Mouse (Mus musculus) left cerebral cortex, adult 2 months (tissue): ENCODE measurements at regions not wholly inside any gene's neighbourhood (a gene's known extent, or its start where the extent isn't known, plus 50 kb on each side); places are given as distances from the start of the nearest gene placed in this dataset.

Experiments used
- DNase-seq, 2 experiments: peaks; one replicate each; pipeline ENCODE4 v3.0.0; 2021 to 2022; ENCODE audit warnings: low spot score in 2 of 2, mixed read lengths in 1 of 2; ENCODE audit errors: extremely low spot score in 1 of 2
- H3K27ac ChIP-seq: fragments of 200-600 bp; 2 replicates; pipeline ENCODE4 v1.8.1; 2022
- H3K4me3 ChIP-seq: fragments of 200-600 bp; 2 replicates; pipeline ENCODE4 v1.8.1; 2022
- CTCF ChIP-seq: fragments of 200-600 bp; IDR thresholded peaks from 2 replicates; pipeline ENCODE4 v1.8.1; 2022; ENCODE audit warnings: antibody characterized with exemption, mild to moderate bottlenecking, moderate library complexity
- intact Hi-C: fragments of 180-260 bp; cut with DNase I; formaldehyde crosslinking; loops from one replicate; pipeline ENCODE4 v1.15.1; 2025

GRCm38 (mm10) chr1:153997201-153998181 is 97.5 kb upstream of the Teddm2 start:
- TF ChIP-seq CTCF, result no peak
- no peak overlapping the region for H3K27ac ChIP-seq
- intact Hi-C loops, result no loop called here
- peak in 1 of 2 experiments; percentile 26 for DNase-seq
- no peak overlapping the region for H3K4me3 ChIP-seq

GRCm38 (mm10) chr1:153999776-154000175 is 99.7 kb upstream of the Teddm2 start:
- intact Hi-C loops, result no loop called here
- H3K27ac ChIP-seq, result no peak overlapping the region
- no peak for TF ChIP-seq CTCF
- no peak overlapping the region for H3K4me3 ChIP-seq
- no peak for DNase-seq

DNA sequence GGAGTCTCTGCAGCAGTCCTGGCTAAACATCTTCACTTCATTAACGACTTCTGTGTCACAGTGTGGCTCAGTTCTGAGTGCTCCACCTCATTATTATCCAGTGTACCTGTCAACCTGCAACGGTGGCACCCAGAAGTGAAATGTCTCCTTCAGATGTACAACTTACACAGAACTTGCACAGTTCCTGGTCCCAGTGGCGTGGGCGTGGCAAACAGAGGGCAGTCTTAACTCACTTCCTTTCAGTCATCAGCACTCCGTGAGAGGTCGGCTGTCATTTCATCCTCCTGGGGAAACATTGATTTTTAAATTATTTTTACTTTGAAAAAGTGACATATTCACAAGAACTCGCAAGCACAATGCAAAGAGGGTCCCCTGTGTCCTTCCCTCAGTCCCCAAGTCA is 103.6 kb upstream of the Teddm2 start:
- intact Hi-C loops, result no loop called here
- no peak for DNase-seq
- Histone ChIP-seq H3K27ac (no peak overlapping the region), H3K4me3 (no peak overlapping the region)
- no peak for TF ChIP-seq CTCF

- intact Hi-C loops, result no loop called here
- no peak for TF ChIP-seq CTCF
- Histone ChIP-seq H3K27ac (no peak overlapping the region), H3K4me3 (no peak overlapping the region)
- DNase-seq, result no peak
Observed at GRCm38 (mm10) chr1:154004647-154005046, 104.6 kb upstream of the Teddm2 start.

DNA sequence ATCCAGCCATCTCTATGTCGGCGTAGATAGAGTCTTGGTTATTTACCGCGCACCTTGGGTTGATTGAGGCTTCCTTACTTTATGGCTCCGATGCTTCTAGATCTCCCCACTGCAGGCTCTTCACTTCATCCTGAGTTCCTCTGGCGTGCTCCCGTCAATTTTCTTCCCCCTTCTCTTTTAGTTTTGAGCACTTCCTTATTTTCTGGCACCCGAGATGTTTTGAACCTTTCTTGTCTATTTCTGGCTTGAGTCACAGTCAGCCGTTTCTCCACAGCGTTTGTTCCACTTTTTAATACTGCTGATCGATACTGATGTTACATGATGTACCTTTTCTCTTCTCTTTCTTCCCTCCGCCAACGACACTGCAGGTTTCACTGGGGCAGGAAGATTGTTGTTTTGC is 106.0 kb upstream of the Teddm2 start:
- H3K27ac ChIP-seq, result no peak overlapping the region
- intact Hi-C loops, result no loop called here
- no peak overlapping the region for H3K4me3 ChIP-seq
- no peak for TF ChIP-seq CTCF
- no peak for DNase-seq

DNA sequence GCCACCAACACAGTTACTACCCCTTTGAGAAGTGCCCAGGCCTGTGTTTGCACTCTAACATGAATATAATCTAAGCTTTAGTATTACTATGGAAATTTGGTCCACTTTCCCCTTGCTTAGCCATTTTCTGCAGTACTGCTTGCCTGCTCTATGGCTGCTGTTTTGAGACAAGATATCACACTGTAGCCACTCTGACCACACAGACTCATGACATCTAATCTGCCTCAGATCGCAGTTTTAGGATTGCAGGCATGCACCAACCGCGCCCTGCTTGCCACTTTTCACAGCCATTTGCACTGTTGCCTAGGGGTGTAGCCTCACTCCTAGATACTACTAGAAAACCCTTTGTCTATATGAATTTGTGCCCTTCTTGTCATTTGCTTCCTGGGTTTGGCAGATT is 107.4 kb upstream of the Teddm2 start:
- no peak for DNase-seq
- no peak for TF ChIP-seq CTCF
- intact Hi-C loops, result no loop called here

DNA sequence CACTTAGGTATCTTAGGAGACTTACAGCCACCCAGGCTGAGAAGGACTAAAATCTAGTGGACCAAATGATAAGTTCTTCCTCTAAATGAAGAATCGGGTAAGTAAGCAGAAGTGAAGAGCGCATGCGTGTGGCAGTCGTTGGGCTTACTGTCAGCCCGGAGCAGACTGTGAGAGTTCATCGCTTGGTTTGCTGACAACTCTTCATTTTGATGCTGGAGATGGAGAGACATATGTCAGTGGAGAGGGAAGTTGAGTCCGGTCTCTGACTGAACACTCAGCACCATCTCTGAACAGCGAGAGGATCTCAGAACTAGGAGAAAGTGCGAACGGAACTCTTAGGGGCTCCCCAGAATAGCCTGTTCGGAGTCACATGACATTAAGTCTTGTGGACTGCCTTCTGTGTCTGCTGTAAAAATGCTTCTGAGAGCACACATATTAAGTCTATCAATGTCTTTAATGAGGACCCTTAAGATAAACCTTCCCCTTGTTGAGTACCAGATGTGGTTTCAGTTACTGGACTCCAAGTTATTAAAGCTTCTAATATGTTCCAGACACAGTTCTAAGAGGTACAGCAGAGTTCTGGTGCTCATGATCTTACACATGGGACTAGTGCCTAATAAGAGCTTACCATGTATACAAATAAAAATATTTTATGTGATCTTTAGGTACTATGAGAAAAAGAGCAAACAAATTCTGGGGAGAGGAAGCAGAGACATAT is 108.7 kb upstream of the Teddm2 start:
- no peak overlapping the region for H3K4me3 ChIP-seq
- no peak overlapping the region for H3K27ac ChIP-seq
- DNase-seq, result no peak
- no peak for TF ChIP-seq CTCF
- intact Hi-C loops, result no loop called here

More for the DNA sequence above, 107.4 kb upstream of the Teddm2 start:
- no peak overlapping the region for H3K4me3 ChIP-seq
- H3K27ac ChIP-seq, result no peak overlapping the region

DNA sequence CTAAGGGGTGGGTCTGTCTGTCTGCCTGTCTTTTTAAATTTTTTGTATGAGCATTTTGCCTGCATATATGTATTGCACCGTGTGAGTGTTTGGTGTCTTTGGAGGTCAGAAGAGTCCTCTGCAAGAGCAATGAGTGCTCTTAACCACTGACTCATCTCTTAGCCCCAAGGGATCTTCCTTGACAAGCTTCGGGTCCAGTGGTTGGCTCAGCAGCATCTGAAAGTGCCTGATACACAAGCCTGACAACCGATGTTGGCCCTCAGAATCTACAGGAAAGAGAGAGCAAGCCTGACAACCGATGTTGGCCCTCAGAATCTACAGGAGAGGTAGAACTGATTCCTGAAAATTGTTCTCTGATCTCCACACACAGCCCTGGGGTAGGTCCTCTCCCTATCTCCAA is 110.7 kb upstream of the Teddm2 start:
- intact Hi-C loops, result no loop called here
- DNase-seq, result no peak
- H3K27ac ChIP-seq, result no peak overlapping the region
- no peak for TF ChIP-seq CTCF
- H3K4me3 ChIP-seq, result no peak overlapping the region

- no peak for TF ChIP-seq CTCF
- no peak for DNase-seq
- intact Hi-C loops, result no loop called here
- H3K4me3 ChIP-seq, result no peak overlapping the region
- H3K27ac ChIP-seq, result no peak overlapping the region
Observed at GRCm38 (mm10) chr1:154016516-154016915, 116.5 kb upstream of the Teddm2 start.

- no peak for TF ChIP-seq CTCF
- intact Hi-C loops, result no loop called here
- no peak for DNase-seq
- Histone ChIP-seq H3K4me3 (no peak overlapping the region), H3K27ac (no peak overlapping the region)
Observed at GRCm38 (mm10) chr1:154018241-154018640, 118.2 kb upstream of the Teddm2 start.

DNA sequence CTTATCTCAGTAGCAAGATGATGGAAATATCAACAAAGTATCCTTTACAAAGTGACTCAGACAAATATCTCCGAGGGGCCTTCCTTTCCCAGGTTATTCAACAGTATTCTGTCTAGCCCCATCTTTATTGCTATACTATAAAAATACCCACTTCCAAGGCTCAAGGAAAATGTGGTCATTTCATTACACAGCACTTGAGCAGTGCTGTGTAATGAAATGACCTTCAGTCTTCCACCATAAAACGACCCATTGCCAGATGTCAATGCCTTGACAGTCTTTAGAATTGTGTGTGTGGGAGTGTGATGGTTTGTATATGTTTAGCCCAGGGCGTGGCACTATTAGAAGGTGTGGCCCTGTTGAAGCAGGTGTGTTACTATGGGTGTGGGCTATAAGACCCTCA is 124.3 kb upstream of the Teddm2 start:
- intact Hi-C loops, result no loop called here
- TF ChIP-seq CTCF, result no peak
- Histone ChIP-seq H3K27ac (no peak overlapping the region), H3K4me3 (no peak overlapping the region)
- DNase-seq, result no peak

GRCm38 (mm10) chr1:154027303-154027702 is 127.3 kb upstream of the Teddm2 start:
- Histone ChIP-seq H3K4me3 (no peak overlapping the region), H3K27ac (no peak overlapping the region)
- intact Hi-C loops, result no loop called here
- DNase-seq, result no peak
- TF ChIP-seq CTCF, result no peak

GRCm38 (mm10) chr1:154029826-154030225 is 129.8 kb upstream of the Teddm2 start:
- no peak for TF ChIP-seq CTCF
- DNase-seq, result no peak
- Histone ChIP-seq H3K4me3 (no peak overlapping the region), H3K27ac (peak overlapping the region; percentile 7; the same call in 1 of the 2 replicates)
- intact Hi-C loops, result loop anchor here (5.0 kb wide), 1 partner anchor 87 kb away; no protein-coding TSS in a partner anchor
